Mouse (Mus musculus) spleen, postnatal 10 days (tissue): ENCODE data around the gene Rbbp6.

Experiments
- DNase-seq, 2 experiments: peaks; one replicate each; pipeline ENCODE4 v3.0.0; 2021 to 2022; ENCODE audit warnings: low spot score in 2 of 2

Gene Rbbp6

DNA sequence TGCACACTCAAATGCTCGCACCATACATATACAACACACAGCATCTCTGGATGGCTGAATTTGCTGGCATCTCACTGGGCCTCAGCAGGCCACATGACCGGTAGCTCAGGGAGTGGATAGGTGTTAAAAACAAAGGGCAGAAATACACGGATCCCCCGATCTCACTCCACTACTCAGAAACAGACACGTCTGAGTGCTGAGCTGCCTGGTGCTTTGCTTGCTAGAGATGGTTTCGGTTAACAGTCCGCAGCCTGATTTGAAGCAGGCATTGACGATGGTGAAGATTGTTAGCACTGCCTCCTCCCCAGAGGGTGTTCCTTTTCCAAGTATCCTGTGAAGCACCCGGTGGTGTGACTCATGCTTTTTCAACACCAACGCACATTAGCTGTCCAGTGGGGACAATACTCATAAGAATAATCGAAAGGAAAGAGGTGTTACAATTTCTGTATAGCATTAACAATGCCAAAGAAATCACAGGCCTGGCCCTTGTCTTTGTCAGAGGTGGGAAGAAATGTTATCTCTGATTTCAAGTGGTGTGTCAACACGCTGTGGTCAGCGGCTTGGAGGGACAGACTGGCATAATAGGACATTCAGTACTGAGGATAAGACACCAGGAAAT is 81.1 kb downstream of the Rbbp6 start:
- no peak for DNase-seq
